Mouse (Mus musculus) hematopoietic stem cell, adult 5-6 weeks (primary cell): ENCODE data around the gene Gm11437. TPM values are rescaled to one million over a fixed set of nuclear protein-coding genes. Genes with fewer than 3 reads are reported as not detected.

Experiments used
- ATAC-seq, 2 experiments: fragments of 125-278 bp in 1 of 2; replicated peaks in 1 of 2; 2 replicates each; pipeline ENCODE4 v1.8.0; 2016 to 2017; ENCODE audit warnings: inconsistent platforms in 2 of 2, mild to moderate bottlenecking in 2 of 2, moderate number of reproducible peaks in 2 of 2, low read depth in 1 of 2, moderate TSS enrichment in 1 of 2; ENCODE audit not compliant: low FRiP score in 2 of 2, poor library complexity in 2 of 2, severe bottlenecking in 2 of 2, insufficient read depth in 1 of 2, low TSS enrichment in 1 of 2
- total RNA-seq: library from RNA; stranded (forward); fragments of 172-1452, 232-1000 nt; gene quantifications from 2 replicates; pipeline ENCODE4 v1.2.3, GENCODE M21; 2017

Gm11437 gene
- total RNA-seq, 1 experiment from 2014 or later: not detected

DNA sequence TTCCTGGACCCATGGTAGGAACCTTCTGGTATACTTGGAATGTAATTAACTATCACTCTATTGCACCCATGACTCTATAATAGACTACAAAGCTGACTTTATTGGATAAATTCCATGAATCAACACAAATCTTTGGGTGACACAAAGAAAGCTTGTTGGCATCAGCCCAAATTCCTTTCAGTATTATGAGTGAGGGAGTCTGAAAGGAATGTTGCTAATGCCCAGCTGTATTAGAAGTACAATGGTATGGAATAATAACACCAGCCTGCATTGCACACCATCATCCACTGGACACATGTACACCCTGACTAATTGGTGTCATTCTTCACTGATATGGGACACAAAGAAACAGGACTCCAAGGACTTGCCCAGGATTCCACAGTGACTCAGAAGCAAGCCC is 66.1 kb downstream of the Gm11437 start:
- no peak for ATAC-seq

Other genes starting within 250 kb of the Gm11437 start
- 71.9 and 90.3 TPM in 2 replicates for gene Ddx52, start 225.4 kb downstream of the Gm11437 start, total RNA-seq
- 17.0 and 18.2 TPM in 2 replicates for gene Synrg, start 203.0 kb downstream of the Gm11437 start, total RNA-seq
- 1.0 TPM in 1 of 2 replicates, not detected in the other for gene Dusp14, start 98.2 kb downstream of the Gm11437 start, total RNA-seq
- 21.5 and 25.0 TPM in 2 replicates for gene Tada2a, start 37.9 kb downstream of the Gm11437 start, total RNA-seq
- 33.3 and 34.9 TPM in 2 replicates for gene Acaca, start 37.8 kb downstream of the Gm11437 start, total RNA-seq